Mouse (Mus musculus) frontal cortex, postnatal 25 days (tissue): ENCODE measurements around the gene Myo3b.

Source experiments
- DNase-seq, 2 experiments: peaks; one replicate each; pipeline ENCODE4 v3.0.0; 2022; ENCODE audit warnings: low spot score in 2 of 2

The Myo3b gene

DNA sequence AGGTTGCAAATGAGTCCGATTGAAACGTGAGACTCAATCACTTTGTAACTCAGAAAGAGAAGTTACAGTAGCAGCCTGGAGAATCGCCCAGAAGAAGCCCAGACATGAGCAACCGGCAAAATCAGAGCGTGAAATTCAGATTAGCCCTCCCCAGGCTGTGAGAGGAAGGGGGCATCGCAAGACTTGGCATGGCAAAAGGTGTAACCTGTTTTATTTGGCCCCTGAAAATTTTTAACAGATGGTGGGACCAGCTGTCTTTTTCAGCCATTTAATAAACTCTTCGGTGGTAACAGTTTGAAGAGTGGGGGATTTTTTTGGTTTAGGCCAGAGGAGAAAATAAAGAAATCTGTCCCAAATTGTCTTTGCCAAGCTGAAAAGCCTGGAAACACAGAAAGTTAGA is 405.2 kb downstream of the Myo3b start:
- no peak for DNase-seq

DNA sequence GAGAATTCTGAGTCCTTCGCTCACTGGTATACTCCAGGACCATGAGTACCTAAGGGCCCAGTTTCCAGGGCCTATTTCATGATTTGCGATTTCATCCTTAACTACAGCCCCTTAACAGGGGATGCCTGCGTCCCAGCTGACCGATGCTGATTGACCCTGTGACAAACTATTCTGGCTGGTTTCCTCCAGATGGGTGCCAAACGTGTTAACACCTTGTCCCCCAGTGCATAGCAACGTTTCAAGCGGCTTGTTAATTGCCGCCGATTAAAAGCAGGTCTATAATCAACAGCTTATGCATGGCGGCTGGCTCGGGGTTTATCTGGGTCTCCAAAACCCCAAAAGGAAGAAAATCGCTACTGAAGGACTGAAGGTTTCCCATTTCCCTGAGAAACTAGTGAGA is 417.3 kb downstream of the Myo3b start:
- DNase-seq = no peak

DNA sequence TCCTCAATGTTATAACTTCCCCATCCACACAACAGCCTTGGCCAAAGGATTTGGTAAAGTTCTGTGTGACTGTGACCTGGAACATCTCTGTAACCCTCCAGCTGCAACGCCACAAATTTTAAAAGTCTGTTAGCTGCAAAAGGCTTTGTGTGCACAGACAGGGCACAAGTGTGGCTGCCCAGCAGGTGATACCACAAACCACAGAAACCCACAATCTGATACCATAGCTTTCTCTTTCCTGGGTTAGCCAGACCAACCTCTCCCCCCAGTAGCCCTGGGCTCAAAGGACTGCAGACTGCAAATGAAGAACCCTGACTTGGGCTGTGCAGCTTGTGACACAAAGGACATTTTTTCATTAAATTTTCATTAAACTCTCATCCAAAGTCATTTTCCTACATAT is 424.7 kb downstream of the Myo3b start:
- no peak for DNase-seq

DNA sequence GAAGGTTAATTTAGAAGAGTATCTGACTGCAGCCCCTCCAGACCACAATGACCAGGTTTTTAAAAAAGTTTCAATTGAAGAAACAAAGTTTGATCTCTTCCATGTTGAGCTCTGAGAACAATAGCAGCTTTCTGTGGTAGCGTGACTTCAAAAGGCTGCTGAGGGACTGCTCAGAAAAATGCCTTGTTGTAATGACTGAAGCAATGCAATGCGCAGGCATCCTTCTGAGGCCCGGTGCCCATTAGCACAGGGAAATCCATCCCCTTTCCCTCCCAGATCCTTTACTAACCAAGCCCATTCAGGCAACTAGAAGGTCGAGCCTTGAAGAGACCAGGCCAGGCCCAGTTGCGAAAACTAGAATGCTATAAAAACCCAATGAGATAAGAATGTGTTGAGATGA is 432.2 kb downstream of the Myo3b start:
- DNase-seq = no peak

DNA sequence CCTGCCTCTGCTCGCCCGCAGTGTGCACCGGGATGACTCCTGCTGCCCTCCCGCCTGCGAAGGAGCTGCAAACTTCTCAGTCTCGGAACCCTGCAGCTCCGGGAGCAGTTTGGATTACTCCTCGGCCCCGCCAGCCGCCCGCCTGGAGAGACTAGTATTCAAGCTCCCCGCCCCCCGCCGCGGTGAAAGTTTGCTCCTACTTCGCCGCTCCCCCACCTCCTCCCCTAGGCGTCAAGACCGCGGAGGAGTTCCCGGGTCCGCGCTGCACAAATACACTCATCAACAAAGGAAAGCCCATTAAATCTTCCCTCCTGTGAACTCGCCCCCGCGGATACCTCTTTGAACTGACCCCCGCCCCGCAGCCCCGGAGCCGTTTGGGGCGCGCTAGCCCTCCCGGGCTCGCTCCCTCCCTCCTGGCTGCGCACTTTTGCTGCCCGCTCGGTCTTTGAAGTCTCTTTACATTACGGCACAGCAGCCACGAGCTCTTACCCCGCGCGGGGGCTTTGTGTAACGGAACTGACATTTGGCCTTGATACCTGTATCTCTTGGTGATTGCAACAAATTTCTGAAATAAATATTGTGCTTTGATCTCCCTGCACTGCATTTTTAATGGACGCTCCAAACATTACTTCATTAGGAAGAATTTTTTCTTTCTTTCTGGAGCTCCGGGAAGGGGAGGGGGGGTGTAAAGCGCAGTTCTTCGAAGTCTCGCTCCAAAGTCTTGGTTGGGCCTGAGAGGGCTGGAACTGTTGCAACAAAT is 433.1 kb downstream of the Myo3b start:
- no peak for DNase-seq
